Mouse (Mus musculus): Measurements from ENCODE around the gene Snd1.

GRCm38 (mm10) chr6:28729649-28730048, 254.7 kb downstream of the Snd1 start:
- TF ChIP-seq CTCF (IDR thresholded peaks at IDR 0.05; ENCODE audit: extremely low read depth, insufficient read depth, low read length) (no peak), POLR2A (IDR thresholded peaks at IDR 0.05; ENCODE audit: extremely low read depth, insufficient read depth, low read length) (no peak)
